Mouse (Mus musculus): Measurements from ENCODE around the gene Lpp. TPM values are rescaled to one million over a fixed set of nuclear protein-coding genes. Genes with fewer than 3 reads are reported as not detected.

The Lpp gene
- polyA plus RNA-seq, 1 experiment, result not detected

GRCm38 (mm10) chr16:24395100-24395499 lies 1.8 kb downstream of the Lpp start:
- TF ChIP-seq POLR2A (IDR thresholded peaks at IDR 0.05; ENCODE audit: insufficient read depth, low read depth, low read length) (no peak), CTCF (IDR thresholded peaks at IDR 0.05; ENCODE audit: insufficient read depth, low read depth, low read length) (no peak)
- WGBS, result 90% methylated on average over 2 of the region's 2 CpGs
- H3K27ac ChIP-seq (ENCODE audit: insufficient read depth, low read depth, low read length), result no peak overlapping the region
- H3K4me3 ChIP-seq (ENCODE audit: insufficient read depth, low read depth, low read length), result no peak overlapping the region
- peaks cover 16% of the 10 kb centered on the region; the same call in 1 of the 2 replicates for H3K4me1 ChIP-seq (ENCODE audit: control insufficient read depth, insufficient read depth, low read length)

DNA sequence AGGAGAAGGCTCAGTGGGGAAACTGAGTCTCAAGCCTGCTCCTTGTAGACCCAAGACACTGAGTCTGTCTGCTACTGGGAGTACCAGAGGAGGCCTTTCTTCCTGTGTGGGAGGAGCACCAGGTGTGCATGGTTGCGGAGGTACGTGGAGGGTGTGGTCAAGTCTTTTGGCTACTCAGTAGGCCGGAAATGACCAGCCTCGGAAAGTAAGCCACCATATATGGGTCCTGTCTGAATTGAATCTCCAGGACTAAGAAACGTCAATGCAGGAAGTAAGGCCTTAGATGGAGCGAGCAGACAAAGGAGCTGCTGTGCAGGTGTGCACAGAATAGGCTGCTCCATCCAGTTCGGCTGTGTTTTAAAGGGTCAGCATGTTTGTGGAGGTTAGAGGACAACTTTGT lies 3.2 kb downstream of the Lpp start:
- Histone ChIP-seq H3K27ac (ENCODE audit: insufficient read depth, low read depth, low read length) (no peak overlapping the region), H3K4me3 (ENCODE audit: insufficient read depth, low read depth, low read length) (no peak overlapping the region), H3K4me1 (ENCODE audit: control insufficient read depth, insufficient read depth, low read length) (peaks cover 16% of the 10 kb centered on the region; the same call in 1 of the 2 replicates)
- TF ChIP-seq POLR2A (IDR thresholded peaks at IDR 0.05; ENCODE audit: insufficient read depth, low read depth, low read length), result no peak
- no peak for TF ChIP-seq CTCF (IDR thresholded peaks at IDR 0.05; ENCODE audit: insufficient read depth, low read depth, low read length)
- WGBS, result 96% methylated on average over 7 of the region's 7 CpGs

- Histone ChIP-seq H3K4me1 (ENCODE audit: control insufficient read depth, insufficient read depth, low read length) (peaks cover 10% of the 10 kb centered on the region; the same call in 1 of the 2 replicates), H3K27ac (ENCODE audit: insufficient read depth, low read depth, low read length) (no peak overlapping the region), H3K4me3 (ENCODE audit: insufficient read depth, low read depth, low read length) (no peak overlapping the region)
- WGBS, result 89% methylated on average over 4 of the region's 4 CpGs
- TF ChIP-seq CTCF (IDR thresholded peaks at IDR 0.05; ENCODE audit: insufficient read depth, low read depth, low read length) (no peak), POLR2A (IDR thresholded peaks at IDR 0.05; ENCODE audit: insufficient read depth, low read depth, low read length) (no peak)
Observed at GRCm38 (mm10) chr16:24398476-24398875, 5.2 kb downstream of the Lpp start.

DNA sequence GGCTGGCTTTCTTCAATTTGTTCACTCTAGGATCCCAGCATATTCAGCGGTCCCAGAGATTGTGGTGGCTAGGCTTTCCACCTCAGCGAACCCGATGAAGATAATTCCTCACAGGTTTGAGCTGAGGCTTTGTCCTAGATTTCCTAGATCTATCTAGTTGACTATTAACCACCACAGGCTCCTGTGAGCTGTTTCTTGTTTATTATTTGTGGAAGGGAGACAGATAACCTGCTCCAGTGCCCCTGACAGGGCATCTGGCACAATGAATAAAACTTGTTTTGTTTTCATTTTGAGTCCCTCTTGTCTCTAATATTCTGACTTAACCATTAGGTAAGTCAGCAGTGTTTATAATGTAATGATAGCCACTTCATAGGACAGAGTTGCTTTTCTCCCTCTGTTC lies 5.6 kb downstream of the Lpp start:
- WGBS, result 90% methylated on average over 3 of the region's 3 CpGs
- Histone ChIP-seq H3K4me3 (ENCODE audit: insufficient read depth, low read depth, low read length) (no peak overlapping the region), H3K27ac (ENCODE audit: insufficient read depth, low read depth, low read length) (no peak overlapping the region), H3K4me1 (ENCODE audit: control insufficient read depth, insufficient read depth, low read length) (peaks cover 10% of the 10 kb centered on the region; the same call in 1 of the 2 replicates)
- TF ChIP-seq CTCF (IDR thresholded peaks at IDR 0.05; ENCODE audit: insufficient read depth, low read depth, low read length) (no peak), POLR2A (IDR thresholded peaks at IDR 0.05; ENCODE audit: insufficient read depth, low read depth, low read length) (no peak)

GRCm38 (mm10) chr16:24399524-24399923 lies 6.2 kb downstream of the Lpp start:
- 74% methylated on average over 5 of the region's 5 CpGs for WGBS

GRCm38 (mm10) chr16:24400776-24401175 lies 7.5 kb downstream of the Lpp start:
- 0 out of 2 replicates have a peak, but pooled peaks cover 3% of the 10 kb centered on the region for H3K4me1 ChIP-seq (ENCODE audit: control insufficient read depth, insufficient read depth, low read length)
- 97% methylated on average over 2 of the region's 2 CpGs for WGBS
- TF ChIP-seq POLR2A (IDR thresholded peaks at IDR 0.05; ENCODE audit: insufficient read depth, low read depth, low read length) (no peak), CTCF (IDR thresholded peaks at IDR 0.05; ENCODE audit: insufficient read depth, low read depth, low read length) (no peak)
- no peak overlapping the region for H3K27ac ChIP-seq (ENCODE audit: insufficient read depth, low read depth, low read length)
- H3K4me3 ChIP-seq (ENCODE audit: insufficient read depth, low read depth, low read length), result no peak overlapping the region

More at GRCm38 (mm10) chr16:24399524-24399923, 6.2 kb downstream of the Lpp start:
- TF ChIP-seq CTCF (IDR thresholded peaks at IDR 0.05; ENCODE audit: insufficient read depth, low read depth, low read length) (no peak), POLR2A (IDR thresholded peaks at IDR 0.05; ENCODE audit: insufficient read depth, low read depth, low read length) (no peak)
- Histone ChIP-seq H3K4me3 (ENCODE audit: insufficient read depth, low read depth, low read length) (no peak overlapping the region), H3K4me1 (ENCODE audit: control insufficient read depth, insufficient read depth, low read length) (peaks cover 4% of the 10 kb centered on the region; the same call in 1 of the 2 replicates), H3K27ac (ENCODE audit: insufficient read depth, low read depth, low read length) (no peak overlapping the region)

DNA sequence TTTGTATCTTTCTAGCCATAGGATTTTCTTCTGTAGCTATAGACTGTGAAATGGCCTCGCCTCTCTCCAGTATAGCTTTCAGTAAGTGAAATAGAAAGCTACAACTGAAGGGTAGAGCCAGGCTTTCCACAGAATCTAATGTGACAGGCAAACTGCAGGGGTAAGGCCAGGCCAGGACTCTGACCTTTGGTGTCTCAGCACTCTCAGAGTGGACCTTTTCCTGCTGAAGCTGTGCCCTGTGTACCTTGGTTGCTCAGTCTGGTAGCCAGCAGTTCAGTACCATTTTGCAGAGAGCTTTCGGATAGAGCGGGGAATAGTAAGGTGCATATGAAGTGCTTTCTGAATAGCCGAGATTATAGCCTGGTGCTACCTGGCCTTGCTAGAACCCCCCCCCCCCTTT lies 9.5 kb downstream of the Lpp start:
- 0 out of 2 replicates have a peak, but pooled peaks cover 3% of the 10 kb centered on the region for H3K4me1 ChIP-seq (ENCODE audit: control insufficient read depth, insufficient read depth, low read length)
- no peak overlapping the region for H3K4me3 ChIP-seq (ENCODE audit: insufficient read depth, low read depth, low read length)
- WGBS, result 98% methylated on average over 4 of the region's 4 CpGs
- H3K27ac ChIP-seq (ENCODE audit: insufficient read depth, low read depth, low read length), result no peak overlapping the region
- TF ChIP-seq CTCF (IDR thresholded peaks at IDR 0.05; ENCODE audit: insufficient read depth, low read depth, low read length), result no peak
- TF ChIP-seq POLR2A (IDR thresholded peaks at IDR 0.05; ENCODE audit: insufficient read depth, low read depth, low read length), result no peak

- H3K27ac ChIP-seq (ENCODE audit: insufficient read depth, low read depth, low read length), result no peak overlapping the region
- H3K4me1 ChIP-seq (ENCODE audit: control insufficient read depth, insufficient read depth, low read length), result 0 out of 2 replicates have a peak, but pooled peaks cover 3% of the 10 kb centered on the region
- no peak for TF ChIP-seq POLR2A (IDR thresholded peaks at IDR 0.05; ENCODE audit: insufficient read depth, low read depth, low read length)
- H3K4me3 ChIP-seq (ENCODE audit: insufficient read depth, low read depth, low read length), result no peak overlapping the region
- 87% methylated on average over 8 of the region's 8 CpGs for WGBS
Observed at GRCm38 (mm10) chr16:24403733-24404380, 10.6 kb downstream of the Lpp start.

DNA sequence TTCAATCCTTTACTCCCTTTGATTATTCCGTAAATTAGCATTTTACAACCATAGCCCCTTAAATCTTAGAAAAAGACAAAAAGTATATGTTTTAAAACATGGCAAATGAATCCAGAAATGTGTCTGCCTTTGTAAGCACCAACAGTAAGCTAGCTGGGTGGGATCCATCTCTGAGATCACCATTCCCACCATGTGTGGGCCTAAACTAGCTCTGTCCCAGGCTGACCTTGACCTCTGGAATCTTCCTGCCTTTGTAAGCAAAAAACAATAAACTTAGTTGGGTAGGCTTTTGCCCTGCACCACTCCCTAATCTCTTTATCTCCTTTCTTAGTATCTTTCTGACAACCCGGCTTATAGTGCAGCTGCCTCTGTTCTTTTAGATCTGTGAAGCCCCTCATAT lies 13.2 kb downstream of the Lpp start:
- TF ChIP-seq POLR2A (IDR thresholded peaks at IDR 0.05; ENCODE audit: insufficient read depth, low read depth, low read length) (no peak), CTCF (IDR thresholded peaks at IDR 0.05; ENCODE audit: insufficient read depth, low read depth, low read length) (no peak)
- Histone ChIP-seq H3K4me3 (ENCODE audit: insufficient read depth, low read depth, low read length) (no peak overlapping the region), H3K4me1 (ENCODE audit: control insufficient read depth, insufficient read depth, low read length) (0 out of 2 replicates have a peak, but pooled peaks cover 3% of the 10 kb centered on the region), H3K27ac (ENCODE audit: insufficient read depth, low read depth, low read length) (no peak overlapping the region)
- WGBS, result 98% methylated on average over 2 of the region's 2 CpGs
